Mouse (Mus musculus): ENCODE data around the gene Akap8l.

GRCm38 (mm10) chr17:32317708-32318107 lies 32.7 kb downstream of the Akap8l start:
- TF ChIP-seq POLR2A (IDR thresholded peaks at IDR 0.05; ENCODE audit: borderline replicate concordance, low read depth, low read length) (no peak), CTCF (IDR thresholded peaks at IDR 0.05; ENCODE audit: low read depth, low read length) (no peak)

Measured in bone marrow macrophage, adult 2 months (primary cell).